Mouse (Mus musculus): Measurements from ENCODE around the gene Ipmk. TPM values are rescaled to one million over a fixed set of nuclear protein-coding genes. Genes with fewer than 3 reads are reported as not detected.
"Not testable (repeated sequence)": the region's sequence is repeated elsewhere in the genome, so short reads cannot be mapped to it uniquely, and the experiment has no call there.

The Ipmk gene
- polyA plus RNA-seq, 1 experiment from 2014 or later: 18.2 TPM

GRCm38 (mm10) chr10:71427381-71427780, 79.8 kb downstream of the Ipmk start:
- 66% methylated on average over 10 of the region's 10 CpGs for WGBS

DNA sequence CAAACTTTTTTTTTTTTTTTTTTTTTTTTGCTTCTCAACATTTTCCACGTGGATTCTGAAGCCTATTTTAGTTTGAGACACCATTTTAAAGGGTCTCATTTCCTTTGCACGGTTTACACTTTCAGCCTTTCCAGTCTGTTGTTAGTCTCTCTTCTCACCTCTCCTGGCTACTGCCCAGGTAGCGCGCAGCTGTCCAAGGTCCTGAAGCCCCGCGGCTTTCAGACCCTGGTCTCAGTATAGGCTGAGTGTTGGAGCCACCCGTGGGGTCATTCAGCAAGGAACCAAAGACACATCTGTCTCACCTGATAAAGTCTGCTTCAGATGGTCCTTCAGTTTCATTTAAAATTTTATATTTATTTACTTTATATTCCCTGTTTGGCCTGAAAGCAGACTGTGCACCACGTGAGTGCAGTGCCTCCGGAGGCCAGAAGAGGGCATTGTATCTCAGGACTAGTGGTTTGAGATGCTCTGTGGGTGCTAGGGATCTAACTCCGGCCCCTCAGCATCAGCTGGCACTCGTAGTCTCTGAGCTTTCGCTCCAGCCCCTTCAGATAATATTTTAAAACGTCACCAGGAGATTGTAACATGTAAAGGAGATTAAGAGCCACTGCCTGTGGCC, 80.8 kb downstream of the Ipmk start:
- Histone ChIP-seq H3K27me3 (replicated peaks; ENCODE audit: control insufficient read depth, insufficient read depth, low read length) (no peaks in the 10 kb centered on the region), H3K9me3 (ENCODE audit: control insufficient read depth, low read length) (0 out of 2 replicates have a peak, but pooled peaks cover 2% of the 10 kb centered on the region), H3K36me3 (ENCODE audit: control insufficient read depth, insufficient read depth, low read length) (no peaks in the 10 kb centered on the region), H3K4me1 (replicated peaks; ENCODE audit: control insufficient read depth, insufficient read depth, low read length) (no peaks in the 10 kb centered on the region), H3K9ac (ENCODE audit: low read depth, low read length) (no peak overlapping the region), H3K4me3 (ENCODE audit: low read depth, low read length) (no peak overlapping the region), H3K4me2 (no peak overlapping the region), H3K27ac (ENCODE audit: low read depth, low read length) (no peak overlapping the region)
- ATAC-seq (replicated peaks; ENCODE audit: low FRiP score) (no peak), DNase-seq (ENCODE audit: low spot score) (no peak)
- 56% methylated on average over 13 of the region's 13 CpGs for WGBS

More at GRCm38 (mm10) chr10:71427381-71427780, 79.8 kb downstream of the Ipmk start:
- no peak overlapping the region for H3K27ac ChIP-seq (ENCODE audit: low read depth, low read length)
- DNase-seq (ENCODE audit: low spot score) (no peak), ATAC-seq (replicated peaks; ENCODE audit: low FRiP score) (no peak)
- no peak overlapping the region for H3K4me3 ChIP-seq (ENCODE audit: low read depth, low read length)
- no peaks in the 10 kb centered on the region for H3K4me1 ChIP-seq (replicated peaks; ENCODE audit: control insufficient read depth, insufficient read depth, low read length)
- no peaks in the 10 kb centered on the region for H3K27me3 ChIP-seq (replicated peaks; ENCODE audit: control insufficient read depth, insufficient read depth, low read length)
- no peak overlapping the region for H3K4me2 ChIP-seq
- H3K36me3 ChIP-seq (ENCODE audit: control insufficient read depth, insufficient read depth, low read length): no peaks in the 10 kb centered on the region
- H3K9me3 ChIP-seq (ENCODE audit: control insufficient read depth, low read length): 0 out of 2 replicates have a peak, but pooled peaks cover 2% of the 10 kb centered on the region
- H3K9ac ChIP-seq (ENCODE audit: low read depth, low read length): no peak overlapping the region

- Histone ChIP-seq H3K9me3 (ENCODE audit: control insufficient read depth, low read length) (0 out of 2 replicates have a peak, but pooled peaks cover 2% of the 10 kb centered on the region), H3K27ac (ENCODE audit: low read depth, low read length) (no peak overlapping the region), H3K4me2 (no peak overlapping the region), H3K4me3 (ENCODE audit: low read depth, low read length) (no peak overlapping the region), H3K27me3 (replicated peaks; ENCODE audit: control insufficient read depth, insufficient read depth, low read length) (no peaks in the 10 kb centered on the region), H3K4me1 (replicated peaks; ENCODE audit: control insufficient read depth, insufficient read depth, low read length) (no peaks in the 10 kb centered on the region), H3K9ac (ENCODE audit: low read depth, low read length) (no peak overlapping the region), H3K36me3 (ENCODE audit: control insufficient read depth, insufficient read depth, low read length) (no peaks in the 10 kb centered on the region)
- DNase-seq (ENCODE audit: low spot score) (no peak), ATAC-seq (replicated peaks; ENCODE audit: low FRiP score) (no peak)
- WGBS: 86% methylated on average over 6 of the region's 6 CpGs
Observed at GRCm38 (mm10) chr10:71430661-71431060, 83.1 kb downstream of the Ipmk start.

- ATAC-seq (replicated peaks; ENCODE audit: low FRiP score) (no peak), DNase-seq (ENCODE audit: low spot score) (no peak)
- H3K9me3 ChIP-seq (ENCODE audit: control insufficient read depth, low read length): no peaks in the 10 kb centered on the region
- no peak overlapping the region for H3K4me3 ChIP-seq (ENCODE audit: low read depth, low read length)
- H3K27me3 ChIP-seq (replicated peaks; ENCODE audit: control insufficient read depth, insufficient read depth, low read length): no peaks in the 10 kb centered on the region
- no peaks in the 10 kb centered on the region for H3K36me3 ChIP-seq (ENCODE audit: control insufficient read depth, insufficient read depth, low read length)
- no peaks in the 10 kb centered on the region for H3K4me1 ChIP-seq (replicated peaks; ENCODE audit: control insufficient read depth, insufficient read depth, low read length)
- no peak overlapping the region for H3K27ac ChIP-seq (ENCODE audit: low read depth, low read length)
- no peak overlapping the region for H3K9ac ChIP-seq (ENCODE audit: low read depth, low read length)
- no peak overlapping the region for H3K4me2 ChIP-seq
Observed at GRCm38 (mm10) chr10:71443086-71443485, 95.5 kb downstream of the Ipmk start.

GRCm38 (mm10) chr10:71447661-71448060, 100.1 kb downstream of the Ipmk start:
- H3K27me3 ChIP-seq (replicated peaks; ENCODE audit: control insufficient read depth, insufficient read depth, low read length): no peaks in the 10 kb centered on the region
- ATAC-seq (replicated peaks; ENCODE audit: low FRiP score) (no peak), DNase-seq (ENCODE audit: low spot score) (no peak)
- no peaks in the 10 kb centered on the region for H3K4me1 ChIP-seq (replicated peaks; ENCODE audit: control insufficient read depth, insufficient read depth, low read length)
- no peaks in the 10 kb centered on the region for H3K36me3 ChIP-seq (ENCODE audit: control insufficient read depth, insufficient read depth, low read length)
- no peaks in the 10 kb centered on the region for H3K9me3 ChIP-seq (ENCODE audit: control insufficient read depth, low read length)
- H3K27ac ChIP-seq (ENCODE audit: low read depth, low read length): no peak overlapping the region
- no peak overlapping the region for H3K4me2 ChIP-seq
- H3K9ac ChIP-seq (ENCODE audit: low read depth, low read length): no peak overlapping the region
- H3K4me3 ChIP-seq (ENCODE audit: low read depth, low read length): no peak overlapping the region
- WGBS: 63% methylated on average over 8 of the region's 8 CpGs

DNA sequence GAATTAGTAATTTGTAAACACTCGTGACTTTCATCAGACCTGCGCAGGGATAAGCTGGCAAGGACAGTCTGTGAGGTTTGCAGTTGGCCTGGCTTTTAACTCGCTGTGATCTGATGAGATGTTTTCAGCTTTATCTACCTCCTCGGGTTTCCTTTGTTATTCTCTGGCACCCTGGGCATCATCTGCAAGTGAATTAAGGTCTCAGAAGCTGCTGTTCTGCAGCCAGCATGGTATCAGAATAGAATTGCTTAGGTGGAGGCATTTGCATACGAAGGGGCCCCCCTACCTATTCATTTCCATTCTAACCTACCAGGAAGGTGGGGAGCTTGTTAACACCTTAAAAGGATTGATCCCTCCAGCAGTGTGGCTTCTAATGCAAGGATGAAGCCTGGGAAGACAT, 100.7 kb downstream of the Ipmk start:
- Histone ChIP-seq H3K4me1 (replicated peaks; ENCODE audit: control insufficient read depth, insufficient read depth, low read length) (no peaks in the 10 kb centered on the region), H3K27ac (ENCODE audit: low read depth, low read length) (no peak overlapping the region), H3K9me3 (ENCODE audit: control insufficient read depth, low read length) (no peaks in the 10 kb centered on the region), H3K27me3 (replicated peaks; ENCODE audit: control insufficient read depth, insufficient read depth, low read length) (no peaks in the 10 kb centered on the region), H3K36me3 (ENCODE audit: control insufficient read depth, insufficient read depth, low read length) (no peaks in the 10 kb centered on the region), H3K4me2 (no peak overlapping the region), H3K9ac (ENCODE audit: low read depth, low read length) (no peak overlapping the region), H3K4me3 (ENCODE audit: low read depth, low read length) (no peak overlapping the region)
- no peak for DNase-seq (ENCODE audit: low spot score)
- 76% methylated on average over 5 of the region's 5 CpGs for WGBS
- no peak for ATAC-seq (replicated peaks; ENCODE audit: low FRiP score)

DNA sequence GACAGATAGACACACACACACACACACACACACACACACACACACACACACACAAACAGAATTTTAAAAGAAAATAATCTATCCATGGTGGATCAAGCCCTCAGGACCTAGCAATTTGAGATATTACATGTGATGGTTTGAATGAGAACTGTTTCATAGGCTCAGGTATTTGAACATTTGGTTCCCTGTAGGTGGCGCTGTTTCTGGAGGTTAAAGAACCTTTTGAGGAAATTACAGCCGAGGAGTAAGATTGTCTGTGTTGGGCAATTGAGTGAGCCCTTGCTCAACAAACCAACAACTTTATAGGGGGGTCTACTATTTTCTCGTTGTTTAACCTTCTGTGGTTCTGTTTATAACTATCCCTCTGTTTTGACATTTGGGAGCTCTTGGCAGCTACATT, 107.8 kb downstream of the Ipmk start:
- 77% methylated on average over 3 of the region's 3 CpGs for WGBS
- Histone ChIP-seq H3K36me3 (ENCODE audit: control insufficient read depth, insufficient read depth, low read length) (no peaks in the 10 kb centered on the region), H3K4me1 (replicated peaks; ENCODE audit: control insufficient read depth, insufficient read depth, low read length) (no peaks in the 10 kb centered on the region), H3K9ac (ENCODE audit: low read depth, low read length) (no peak overlapping the region), H3K27me3 (replicated peaks; ENCODE audit: control insufficient read depth, insufficient read depth, low read length) (no peaks in the 10 kb centered on the region), H3K4me2 (no peak overlapping the region), H3K27ac (ENCODE audit: low read depth, low read length) (no peak overlapping the region), H3K9me3 (ENCODE audit: control insufficient read depth, low read length) (no peaks in the 10 kb centered on the region; the same call in 1 of the 2 replicates), H3K4me3 (ENCODE audit: low read depth, low read length) (no peak overlapping the region)
- ATAC-seq (replicated peaks; ENCODE audit: low FRiP score): no peak
- no peak for DNase-seq (ENCODE audit: low spot score)

- H3K36me3 ChIP-seq (ENCODE audit: control insufficient read depth, insufficient read depth, low read length); H3K9ac ChIP-seq (ENCODE audit: low read depth, low read length); H3K4me3 ChIP-seq (ENCODE audit: low read depth, low read length); H3K9me3 ChIP-seq (ENCODE audit: control insufficient read depth, low read length); DNase-seq (ENCODE audit: low spot score); H3K4me2 ChIP-seq; ATAC-seq (replicated peaks; ENCODE audit: low FRiP score); H3K27ac ChIP-seq (ENCODE audit: low read depth, low read length); H3K27me3 ChIP-seq (replicated peaks; ENCODE audit: control insufficient read depth, insufficient read depth, low read length); H3K4me1 ChIP-seq (replicated peaks; ENCODE audit: control insufficient read depth, insufficient read depth, low read length): not testable (repeated sequence)
- 85% methylated on average over 13 of the region's 13 CpGs for WGBS
Observed at GRCm38 (mm10) chr10:71462371-71462770, 114.8 kb downstream of the Ipmk start.

- Histone ChIP-seq H3K27ac (ENCODE audit: low read depth, low read length) (no peak overlapping the region), H3K4me2 (no peak overlapping the region), H3K27me3 (replicated peaks; ENCODE audit: control insufficient read depth, insufficient read depth, low read length) (no peaks in the 10 kb centered on the region), H3K4me1 (replicated peaks; ENCODE audit: control insufficient read depth, insufficient read depth, low read length) (no peaks in the 10 kb centered on the region), H3K36me3 (ENCODE audit: control insufficient read depth, insufficient read depth, low read length) (no peaks in the 10 kb centered on the region), H3K4me3 (ENCODE audit: low read depth, low read length) (no peak overlapping the region), H3K9ac (ENCODE audit: low read depth, low read length) (no peak overlapping the region), H3K9me3 (ENCODE audit: control insufficient read depth, low read length) (no peaks in the 10 kb centered on the region)
- DNase-seq (ENCODE audit: low spot score): no peak
- no peak for ATAC-seq (replicated peaks; ENCODE audit: low FRiP score)
- 85% methylated on average over 6 of the region's 6 CpGs for whole genome bisulfite sequencing
Observed at GRCm38 (mm10) chr10:71464417-71464816, 116.9 kb downstream of the Ipmk start.

Data from liver, embryonic 11.5 days (tissue).